Mouse (Mus musculus): Measurements from ENCODE around the gene Myh10.

DNA sequence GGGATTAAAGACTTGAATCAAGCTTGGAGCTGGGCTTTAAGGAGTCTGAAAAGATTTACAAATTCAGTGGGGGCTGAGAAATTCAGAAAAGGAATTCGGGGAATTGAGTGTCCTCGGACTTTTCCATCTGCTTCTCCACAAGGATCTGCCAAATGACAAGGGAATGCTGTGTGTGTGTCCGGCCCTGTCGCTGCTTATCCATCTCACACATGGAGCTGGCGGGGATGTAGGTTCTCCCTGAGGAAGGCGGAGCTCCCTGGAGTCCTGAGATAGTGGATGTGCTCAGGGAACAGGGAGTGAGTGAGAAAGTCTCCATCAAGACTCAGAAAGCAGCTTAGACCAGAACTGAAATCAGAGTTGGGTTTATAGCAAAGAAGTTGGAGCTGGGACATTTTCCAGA lies 46.6 kb upstream of the Myh10 start:
- TF ChIP-seq POLR2A (IDR thresholded peaks at IDR 0.05; ENCODE audit: insufficient read length, low read depth): no peak
- no peak for TF ChIP-seq POLR2AphosphoS2 (IDR thresholded peaks at IDR 0.05; ENCODE audit: insufficient read length, low read depth)
- TF ChIP-seq MYOG (IDR thresholded peaks at IDR 0.05; ENCODE audit: control insufficient read depth in 1 of 3, insufficient read depth in 1 of 3, insufficient read length in 2 of 3, low read depth in 2 of 3): no peak
- TF ChIP-seq TCF12 (IDR thresholded peaks at IDR 0.05; ENCODE audit: insufficient read depth, poor library complexity, severe bottlenecking): no peak
- no peak for TF ChIP-seq USF1 (IDR thresholded peaks at IDR 0.05; ENCODE audit: low read depth)
- no peak for TF ChIP-seq E2F4 (IDR thresholded peaks at IDR 0.05; ENCODE audit: insufficient read depth)
- no peak for TF ChIP-seq MAX (IDR thresholded peaks at IDR 0.05; ENCODE audit: low read depth)
- TF ChIP-seq CEBPB (IDR thresholded peaks at IDR 0.05; ENCODE audit: insufficient read depth, poor library complexity, severe bottlenecking): no peak

All from myocyte (in vitro differentiated cells).